Mouse (Mus musculus): ENCODE results near the gene Bcl7a.

Gene Bcl7a

DNA sequence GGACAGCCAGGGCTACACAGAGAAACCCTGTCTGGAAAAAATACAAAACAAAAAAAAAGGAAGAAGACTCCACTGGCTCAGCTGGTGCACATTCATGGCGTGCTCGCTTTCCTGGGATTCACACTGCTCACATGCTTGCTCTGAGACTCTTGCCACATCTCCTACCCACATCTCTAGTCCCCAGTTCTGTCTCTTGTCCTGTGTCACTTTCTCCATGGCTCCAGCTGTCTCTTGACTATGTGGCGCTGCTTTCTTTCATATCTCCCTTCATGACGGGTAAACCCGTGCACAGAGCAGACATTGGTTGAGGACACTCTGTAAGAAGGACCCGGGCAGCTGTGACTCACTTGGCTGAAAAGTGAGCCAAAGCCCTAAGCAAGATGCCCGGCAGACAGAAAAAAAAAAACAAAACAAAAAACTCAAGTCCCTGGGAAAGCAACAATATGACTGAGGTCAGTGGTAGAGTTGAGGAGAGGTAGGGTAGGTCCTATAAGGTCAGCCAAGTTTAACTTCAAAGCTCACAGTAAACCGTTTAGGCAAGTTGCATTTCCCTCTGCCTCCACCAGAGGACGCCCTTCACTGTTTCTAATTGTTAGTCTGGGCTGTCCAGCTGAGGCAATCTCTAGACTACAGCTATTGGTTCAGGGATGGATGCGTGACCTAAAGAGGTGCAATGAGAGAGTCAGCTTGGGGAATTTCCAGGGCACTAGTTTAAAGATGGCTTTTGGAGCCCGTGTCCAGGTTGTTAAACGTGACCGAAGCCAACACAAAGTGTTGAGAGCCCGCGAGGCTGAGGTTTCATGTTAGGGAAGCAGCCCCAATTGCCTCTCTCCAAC lies 33.7 kb downstream of the Bcl7a start:
- no peak for DNase-seq (ENCODE audit: low read depth, low spot score)

DNA sequence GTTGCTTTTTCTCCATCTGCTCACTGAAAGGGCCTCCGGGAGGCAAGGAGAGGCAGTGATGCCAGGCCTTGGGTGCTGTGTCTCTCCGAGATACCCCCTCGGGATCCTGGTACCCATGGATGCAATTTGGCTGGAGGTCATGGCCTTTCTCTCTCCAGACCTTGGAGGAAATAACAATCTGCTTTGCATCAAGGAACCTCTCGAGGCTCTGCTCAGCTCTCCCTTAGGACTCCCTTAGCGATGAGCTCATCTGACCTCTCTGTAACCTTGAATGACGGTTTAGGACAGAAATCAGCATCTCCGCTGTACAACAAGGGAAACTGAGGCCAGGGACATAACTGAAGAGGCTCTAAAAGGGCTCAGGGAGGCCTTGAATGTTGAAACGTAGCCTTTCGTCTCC lies 35.1 kb downstream of the Bcl7a start:
- DNase-seq (ENCODE audit: low read depth, low spot score): no peak

DNA sequence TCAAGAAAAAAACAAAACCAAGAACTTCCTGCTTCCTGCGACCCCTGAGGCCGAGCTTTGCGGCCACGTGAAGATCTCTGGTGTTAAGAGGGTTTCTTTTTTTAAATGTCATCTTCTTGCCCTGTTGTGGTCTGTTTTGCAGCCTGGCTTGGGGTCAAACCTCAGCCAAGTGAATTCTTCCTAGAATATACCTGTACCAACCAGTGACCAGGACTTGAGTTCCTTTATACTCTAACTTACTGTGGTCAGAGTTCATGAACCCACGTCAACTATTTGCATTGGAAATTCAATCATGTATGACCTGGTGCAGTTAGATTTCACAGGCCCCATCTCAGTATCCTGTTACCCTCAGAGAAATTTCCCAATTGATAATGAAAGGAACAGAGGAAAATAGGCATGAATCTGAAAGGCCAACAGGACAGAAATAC lies 35.9 kb downstream of the Bcl7a start:
- no peak for DNase-seq (ENCODE audit: low read depth, low spot score)

DNA sequence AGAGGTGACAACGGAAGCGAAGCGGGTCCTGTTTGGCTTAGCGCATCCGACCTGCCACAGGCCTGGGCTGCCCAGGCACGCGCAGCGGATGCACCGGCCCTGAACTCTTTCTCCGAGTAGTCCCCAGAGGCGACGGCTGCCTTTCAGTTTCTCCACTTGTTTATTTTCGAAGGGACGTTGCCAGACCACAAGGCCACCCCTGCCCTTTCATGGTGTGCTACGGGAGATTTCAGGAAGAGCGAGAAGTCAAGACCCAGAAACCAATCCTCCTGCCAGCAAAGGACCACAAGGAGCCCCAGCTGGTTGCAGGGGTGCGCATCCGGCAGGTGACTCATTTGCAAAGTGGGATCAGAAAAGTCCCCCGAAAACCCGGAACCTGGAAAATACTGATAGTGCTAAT lies 38.3 kb downstream of the Bcl7a start:
- no peak for DNase-seq (ENCODE audit: low read depth, low spot score)

DNA sequence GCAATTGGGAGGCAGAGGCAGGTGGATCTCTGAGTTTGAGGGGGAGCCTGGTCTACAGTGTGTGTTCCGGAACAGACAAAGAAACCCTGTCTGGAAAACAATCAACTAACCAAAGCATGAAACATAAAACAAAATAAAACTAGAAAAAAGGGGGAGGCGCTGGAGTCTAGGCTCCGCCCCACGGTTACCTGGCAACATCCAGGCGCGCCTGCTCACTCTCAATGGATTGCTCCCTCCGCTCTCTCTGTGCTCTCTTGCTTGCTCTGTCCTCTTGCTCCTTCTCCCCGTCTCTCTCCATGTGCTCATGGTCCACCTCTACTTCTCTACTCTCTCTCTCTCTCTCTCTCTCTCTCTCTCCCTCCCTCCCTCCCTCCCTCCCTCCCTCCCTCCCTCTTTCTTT lies 39.1 kb downstream of the Bcl7a start:
- no peak for DNase-seq (ENCODE audit: low read depth, low spot score)

DNA sequence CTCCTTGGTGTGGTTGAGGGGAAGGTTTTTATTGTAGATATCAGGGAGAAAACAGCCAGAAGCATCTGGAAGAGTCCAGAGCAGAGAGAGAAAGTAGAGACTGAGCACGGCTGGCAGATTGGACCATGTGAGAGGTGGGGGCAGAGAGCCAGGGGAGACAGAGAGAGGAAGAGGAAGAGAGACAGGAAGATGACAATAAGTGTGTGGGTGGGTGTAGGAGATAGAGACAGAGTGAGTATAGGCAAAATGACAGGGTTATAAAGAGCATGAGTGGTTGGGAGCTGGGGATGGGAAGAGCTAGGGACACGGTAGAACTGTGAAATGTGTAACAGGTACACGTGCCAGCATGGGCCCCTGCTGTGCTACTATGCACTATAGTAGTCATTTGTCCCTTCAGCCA lies 44.8 kb downstream of the Bcl7a start:
- DNase-seq (ENCODE audit: low read depth, low spot score): no peak

DNA sequence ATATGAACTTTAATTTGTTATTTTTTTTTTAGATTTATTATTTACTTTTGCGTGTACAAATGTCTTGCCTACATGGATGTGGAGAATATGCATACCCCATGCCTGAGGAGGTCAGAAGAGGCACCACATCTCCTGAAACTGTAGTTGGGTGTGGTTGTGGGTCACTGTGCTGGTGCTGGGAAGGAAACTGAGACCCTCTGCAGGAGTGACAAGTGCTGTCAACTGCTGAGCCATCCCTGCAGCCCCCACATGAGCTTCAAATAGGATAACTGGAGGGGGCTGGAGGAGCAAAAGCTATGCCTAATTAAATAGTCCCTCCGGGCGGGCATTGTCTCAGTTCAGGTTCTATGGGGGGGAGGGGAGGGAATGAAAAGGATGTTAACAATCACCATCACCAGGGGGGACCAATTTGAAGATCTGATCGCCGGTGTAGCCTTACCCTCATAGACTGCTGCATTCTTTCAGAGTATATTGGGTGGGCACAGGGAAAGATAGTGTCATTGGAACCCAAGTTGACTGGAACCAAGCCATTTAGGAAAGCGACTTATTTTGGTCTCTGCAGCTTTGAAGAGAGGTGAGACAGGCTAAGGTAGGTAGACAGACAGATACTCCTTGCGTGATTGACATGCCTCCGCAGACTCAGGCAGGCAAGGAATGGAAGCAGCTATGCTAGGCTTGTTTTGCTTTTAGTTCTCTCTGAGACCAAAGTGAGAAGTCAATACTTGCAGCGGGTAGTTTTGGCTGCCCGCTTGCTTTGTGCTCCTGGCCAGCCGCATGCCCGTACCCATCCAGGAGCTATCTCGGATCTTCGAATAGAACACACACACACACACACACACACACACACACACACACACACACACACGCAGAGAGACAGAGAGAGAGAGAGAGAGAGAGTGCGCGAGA lies 47.2 kb downstream of the Bcl7a start:
- DNase-seq (ENCODE audit: low read depth, low spot score): no peak

DNA sequence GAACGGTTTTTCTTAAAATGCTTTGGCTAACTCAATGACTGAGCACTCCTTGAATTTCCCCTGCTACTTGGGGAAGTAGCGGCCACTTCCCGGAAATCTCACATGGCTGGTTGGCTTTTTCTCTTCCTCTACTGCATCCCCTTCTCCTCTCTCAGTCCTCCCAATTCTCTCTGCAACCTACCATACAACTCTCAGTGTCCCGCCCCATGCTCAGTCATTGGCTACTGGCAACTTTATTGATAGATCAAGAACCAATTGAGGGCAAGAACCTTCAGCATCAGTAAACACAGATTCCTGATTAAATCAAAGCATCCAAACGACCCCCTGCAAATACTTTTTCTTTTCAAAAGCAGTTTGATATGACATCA lies 47.8 kb downstream of the Bcl7a start:
- peak; percentile 62 for DNase-seq (ENCODE audit: low read depth, low spot score)

DNA sequence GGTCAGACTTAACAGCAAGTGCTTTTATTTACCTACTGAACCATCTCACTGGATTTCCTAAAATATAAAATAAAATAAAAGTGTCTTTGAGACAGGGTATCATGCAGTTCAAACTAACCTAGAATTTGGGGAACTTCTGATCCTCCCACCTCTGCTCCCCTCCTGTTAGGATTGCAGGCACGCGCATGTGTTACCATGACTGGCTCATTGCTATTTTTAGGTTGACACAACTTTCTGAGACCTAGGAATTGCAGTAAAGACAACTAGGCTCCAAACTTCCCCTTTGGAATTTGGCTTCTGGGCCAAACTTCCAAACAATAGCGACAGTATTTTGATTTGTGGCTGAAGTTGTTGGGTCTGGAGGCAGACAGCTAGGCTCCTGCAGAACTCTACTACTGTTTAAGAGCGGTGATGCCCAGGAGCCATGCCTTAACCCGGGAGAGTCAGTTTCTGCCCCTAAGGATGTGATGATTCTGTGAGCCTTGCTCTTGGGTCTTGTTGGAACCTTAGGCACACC lies 50.2 kb downstream of the Bcl7a start:
- DNase-seq (ENCODE audit: low read depth, low spot score): no peak

DNA sequence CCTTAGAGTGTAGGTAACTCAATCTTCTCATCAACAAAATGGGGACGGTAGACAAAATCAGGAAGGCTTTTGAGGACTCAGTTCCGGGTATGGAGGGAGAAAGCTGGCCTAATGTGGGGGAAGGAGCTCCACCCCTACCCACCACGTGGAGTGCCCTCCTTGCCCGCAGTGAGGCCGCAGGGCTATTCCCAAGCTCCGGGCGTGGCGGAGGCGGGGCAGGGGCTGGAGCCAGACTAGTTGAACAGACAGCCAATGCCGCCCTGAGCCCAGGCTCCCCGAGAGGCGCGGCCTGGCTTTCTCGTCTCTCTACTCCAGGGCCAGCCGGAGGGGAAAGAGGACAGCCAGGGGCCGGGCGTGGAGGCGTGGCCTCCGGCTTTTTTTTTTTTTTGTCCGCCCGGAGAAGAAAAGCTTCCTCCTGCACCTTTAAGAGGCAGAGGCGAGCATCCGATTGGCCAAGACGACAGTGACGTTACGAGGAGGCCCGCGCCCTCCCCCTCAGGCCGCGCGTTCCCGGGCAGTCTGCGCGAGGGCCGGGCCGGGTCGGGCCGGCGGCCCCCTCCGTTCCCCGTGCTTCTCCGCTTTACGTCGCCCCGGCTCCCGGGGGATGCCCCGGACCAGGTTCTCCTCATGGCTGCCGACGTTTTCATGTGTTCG lies 50.8 kb downstream of the Bcl7a start, which contains the start of gene Mlxip:
Mlxip (plus strand) TSS at position 496 of the 654 bp plus-strand sequence.
- DNase-seq (ENCODE audit: low read depth, low spot score): peak; percentile 85

DNA sequence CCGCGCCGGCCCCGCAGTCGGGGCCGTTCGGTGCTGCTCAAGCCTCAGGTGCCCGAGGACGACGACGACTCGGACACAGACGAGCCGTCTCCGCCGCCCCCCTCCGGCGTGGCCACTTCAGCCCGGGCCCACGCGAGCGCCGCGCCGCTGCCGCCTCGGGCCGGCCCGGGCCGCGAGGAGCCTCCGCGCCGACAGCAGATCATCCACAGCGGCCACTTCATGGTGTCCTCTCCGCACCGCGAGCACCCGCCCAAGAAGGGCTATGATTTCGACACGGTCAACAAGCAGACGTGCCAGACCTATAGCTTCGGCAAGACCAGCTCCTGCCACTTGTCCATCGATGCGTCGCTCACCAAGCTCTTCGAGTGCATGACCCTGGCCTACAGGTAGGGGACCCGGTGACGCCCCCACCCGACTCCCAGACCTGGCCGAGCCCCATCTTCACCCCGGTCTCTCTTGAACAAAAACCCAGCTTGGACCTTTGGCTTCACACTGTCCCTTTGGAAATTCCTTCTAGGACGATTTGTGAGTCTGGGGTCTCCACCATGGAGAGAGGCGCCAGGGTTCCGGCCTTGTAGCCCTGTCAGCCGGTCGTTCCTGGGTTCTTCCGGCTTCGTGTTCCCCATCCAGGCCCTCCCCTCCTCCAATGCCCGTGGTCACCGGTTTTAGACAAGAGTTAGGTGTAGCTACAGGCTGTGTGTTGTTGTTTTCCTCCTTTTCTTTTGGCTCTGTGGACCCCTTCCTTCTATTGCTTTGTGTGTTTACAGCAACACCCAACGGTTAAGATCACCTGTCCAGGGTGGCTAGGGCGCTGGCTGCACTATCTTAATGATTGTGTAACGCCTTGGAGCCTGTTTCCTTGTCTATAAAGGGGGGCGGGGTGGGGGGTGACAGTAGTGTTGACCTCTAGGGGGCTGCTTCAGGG lies 51.6 kb downstream of the Bcl7a start:
- no peak for DNase-seq (ENCODE audit: low read depth, low spot score)

DNA sequence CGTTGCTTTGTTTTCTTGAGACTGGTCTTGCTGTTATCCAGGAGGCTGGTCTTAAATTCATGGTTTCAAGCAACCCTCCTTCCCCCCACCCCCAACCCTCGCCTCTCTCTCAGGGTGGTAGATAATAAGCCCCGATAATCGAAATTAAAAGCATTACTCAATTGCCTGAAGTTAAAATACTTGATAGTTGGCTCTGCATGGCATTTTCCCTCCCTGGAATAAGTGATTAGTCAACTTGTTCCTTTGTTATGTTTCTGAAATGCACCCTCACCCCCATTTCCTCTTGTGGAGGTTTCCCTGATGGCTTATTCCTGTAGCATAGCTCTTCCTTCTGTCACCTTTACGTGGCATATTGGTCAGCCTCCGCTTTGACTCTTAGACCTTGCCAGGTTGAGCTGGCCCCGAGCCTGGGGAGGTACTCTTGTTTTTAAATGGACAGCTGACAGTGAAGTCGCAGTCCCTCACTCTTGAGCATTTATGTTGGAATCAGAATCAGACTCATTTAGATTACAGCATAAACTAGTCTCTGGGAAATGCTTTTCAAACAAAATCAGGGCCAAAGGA lies 53.3 kb downstream of the Bcl7a start:
- no peak for DNase-seq (ENCODE audit: low read depth, low spot score)

DNA sequence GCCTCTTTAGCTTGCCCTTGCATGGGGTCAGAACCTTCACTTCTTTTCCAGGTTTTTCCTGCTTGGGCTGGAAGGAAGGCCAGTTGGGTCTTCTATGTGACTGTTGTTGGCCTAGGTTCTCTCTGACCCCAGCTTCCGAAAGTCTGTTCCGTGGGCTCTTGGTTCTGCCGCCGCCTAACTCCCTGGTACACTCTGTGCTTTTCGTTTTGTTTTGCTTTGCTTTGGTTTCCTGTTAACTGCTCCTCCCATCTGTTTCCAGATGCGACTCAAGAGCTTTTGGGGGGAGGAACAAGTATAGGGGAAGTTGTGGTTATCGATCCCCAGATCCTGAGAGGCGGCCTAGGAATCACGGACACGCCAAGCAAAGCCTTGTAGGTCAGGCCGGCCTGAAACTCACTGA lies 54.2 kb downstream of the Bcl7a start:
- no peak for DNase-seq (ENCODE audit: low read depth, low spot score)

DNA sequence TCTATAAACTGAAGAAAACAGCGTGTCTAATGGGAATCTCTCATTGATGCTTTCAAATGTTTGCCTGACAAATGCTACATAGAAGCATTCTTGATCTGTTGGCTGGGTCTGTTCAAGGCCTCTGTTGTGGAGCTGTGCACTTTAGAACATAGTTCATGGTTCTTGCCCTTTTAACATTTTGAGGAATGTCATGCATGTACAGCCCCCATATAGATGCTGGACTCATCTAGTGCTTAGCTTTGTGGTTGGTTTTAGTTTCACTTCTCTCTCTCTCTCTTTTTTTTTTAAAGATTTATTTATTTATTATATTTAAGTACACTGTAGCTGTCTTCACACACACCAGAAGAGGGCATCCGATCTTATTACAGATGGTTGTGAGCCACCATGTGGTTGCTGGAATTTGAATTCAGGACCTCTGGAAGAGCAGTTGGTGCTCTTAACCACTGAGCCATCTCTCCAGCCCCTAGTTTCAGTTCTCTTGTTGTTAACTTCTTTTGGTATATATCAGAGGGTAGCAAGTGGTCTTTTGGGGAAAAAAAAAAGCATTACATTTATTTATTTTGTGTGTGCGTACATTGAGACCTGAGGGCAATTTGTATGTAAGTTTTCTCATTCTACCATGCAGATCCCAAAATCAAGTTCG lies 55.3 kb downstream of the Bcl7a start:
- DNase-seq (ENCODE audit: low read depth, low spot score): no peak

DNA sequence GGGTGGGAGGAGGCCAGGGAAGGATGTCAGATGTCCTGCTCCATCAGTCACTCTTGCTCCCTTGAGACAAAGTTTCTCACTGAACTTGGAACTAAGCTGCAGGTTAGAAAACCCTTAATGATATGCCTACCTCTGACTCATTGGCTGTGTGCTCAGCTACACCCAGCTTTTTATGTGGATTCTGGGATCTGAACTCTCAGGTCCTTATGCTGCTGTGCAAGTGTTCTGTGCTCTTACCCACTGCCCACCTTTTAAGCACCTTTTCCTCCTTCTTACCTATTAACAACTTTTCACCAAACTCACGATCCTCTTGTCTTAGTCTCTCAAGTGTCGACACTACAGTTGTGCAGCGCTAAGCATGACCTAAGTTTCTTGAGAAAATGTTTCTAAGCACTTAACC lies 60.8 kb downstream of the Bcl7a start:
- DNase-seq (ENCODE audit: low read depth, low spot score): no peak

DNA sequence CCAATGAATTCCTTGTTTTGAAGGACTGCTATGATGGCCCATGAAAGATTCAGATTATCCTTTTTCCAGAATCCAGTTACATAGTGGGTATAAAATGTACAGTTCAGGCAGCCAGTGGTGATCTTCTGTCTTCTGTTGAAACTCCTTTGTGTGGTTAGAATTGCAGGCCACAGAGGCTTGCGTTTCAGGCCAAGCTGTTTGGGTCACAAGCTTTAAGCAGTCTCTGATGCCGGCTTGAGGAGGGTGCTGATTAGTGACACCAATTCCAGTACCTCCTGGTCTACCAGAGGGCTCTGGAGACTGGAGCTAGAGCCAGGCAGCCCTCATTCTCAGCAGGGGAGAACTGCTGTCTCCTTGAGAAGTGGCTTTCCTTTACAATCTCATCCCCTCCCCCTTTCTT lies 63.3 kb downstream of the Bcl7a start:
- DNase-seq (ENCODE audit: low read depth, low spot score): no peak

DNA sequence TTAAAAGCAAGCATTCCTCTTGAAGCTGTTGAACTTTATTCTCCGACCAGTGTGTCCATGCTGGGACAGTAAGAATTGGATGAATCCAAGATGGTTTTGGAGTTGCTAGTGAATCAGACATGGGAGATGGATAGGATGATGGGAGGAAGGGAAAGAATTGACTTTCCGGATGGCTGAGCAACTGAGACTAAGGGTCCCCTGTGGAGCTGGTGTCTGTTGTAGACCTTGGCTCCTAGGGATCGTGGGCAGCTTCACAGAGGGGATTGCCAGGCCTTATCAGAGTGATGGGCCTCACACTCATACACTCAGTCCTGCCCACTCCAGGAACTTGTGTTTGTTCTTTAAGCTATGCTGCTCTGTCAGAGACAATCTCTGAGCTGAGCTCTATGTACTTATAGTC lies 64.5 kb downstream of the Bcl7a start:
- no peak for DNase-seq (ENCODE audit: low read depth, low spot score)

DNA sequence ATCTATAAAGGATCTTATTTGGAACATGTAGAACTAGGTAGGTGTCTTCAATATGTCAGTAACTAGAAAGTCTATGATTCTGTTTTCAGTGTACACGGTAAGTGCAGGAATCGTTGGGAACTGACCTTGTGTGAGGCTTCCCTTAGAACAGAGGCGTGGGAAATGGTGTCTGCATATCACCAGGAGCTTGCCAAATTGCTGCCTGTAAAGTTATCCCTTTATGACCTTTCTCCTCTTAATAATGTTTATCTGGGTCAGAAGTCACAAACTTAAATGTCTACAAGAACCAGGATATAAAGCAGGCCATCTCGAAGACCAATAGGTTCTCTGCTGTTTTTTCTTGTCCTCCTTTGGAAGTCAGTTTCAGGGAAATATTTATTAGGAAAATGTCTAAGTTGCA lies 68.6 kb downstream of the Bcl7a start:
- no peak for DNase-seq (ENCODE audit: low read depth, low spot score)

DNA sequence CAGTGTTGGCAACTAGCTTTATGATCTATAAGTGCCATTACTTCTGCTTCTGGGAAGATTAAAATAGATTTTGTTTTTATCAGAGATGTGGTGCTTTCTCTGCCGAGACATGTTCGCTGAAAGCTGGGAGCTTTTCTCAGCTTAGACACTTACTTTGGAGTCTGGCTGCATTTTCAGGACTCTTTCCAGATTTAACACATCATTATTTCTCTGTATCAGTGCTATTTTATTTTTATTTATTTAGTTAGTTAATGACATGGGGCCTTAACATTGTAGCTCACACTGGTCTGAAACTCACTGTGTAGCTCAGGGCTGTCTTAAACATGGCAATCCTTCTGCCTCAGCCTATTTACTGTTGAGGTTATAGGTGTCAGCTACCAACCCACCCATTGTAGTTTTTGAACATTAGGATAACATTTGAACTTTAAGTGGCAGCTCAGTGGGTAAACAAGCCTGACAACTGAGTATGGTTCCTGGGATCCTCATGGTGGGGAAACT lies 70.3 kb downstream of the Bcl7a start:
- no peak for DNase-seq (ENCODE audit: low read depth, low spot score)

DNA sequence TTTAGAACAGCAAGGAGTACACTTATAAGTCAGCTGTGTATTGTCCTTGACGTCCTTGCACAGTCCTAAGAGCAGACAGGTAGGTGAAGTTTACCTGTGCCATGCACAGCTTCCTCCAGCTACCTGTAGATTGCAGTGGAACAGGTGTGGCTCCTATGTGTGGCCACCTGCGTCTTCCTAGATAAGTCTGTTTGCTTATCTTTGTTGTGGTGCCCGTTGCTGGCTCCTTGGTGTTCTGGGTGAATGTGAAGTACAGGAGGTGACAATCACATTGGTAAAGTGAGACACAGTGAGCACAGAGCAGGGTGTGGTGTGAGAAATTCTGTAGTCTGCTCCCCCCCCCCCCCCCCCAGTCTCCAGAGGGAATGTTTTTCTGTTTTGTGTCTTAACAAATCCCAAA lies 72.5 kb downstream of the Bcl7a start:
- DNase-seq (ENCODE audit: low read depth, low spot score): no peak

All from brain, embryonic 18.5 days (tissue).